Mouse (Mus musculus) bone marrow, adult 2 months (tissue): ENCODE results near the gene Mast4.

Experiments
- CTCF ChIP-seq: fragments of 200-500 bp; IDR thresholded peaks from 2 replicates; pipeline ENCODE4 v1.5.1; 2011; ENCODE audit warnings: low read length, control low read depth; ENCODE audit not compliant: control insufficient read depth, insufficient read depth
- POLR2A ChIP-seq: fragments of 200-500 bp; IDR thresholded peaks from 2 replicates; pipeline ENCODE4 v1.6.1; 2011; ENCODE audit warnings: low read depth, mild to moderate bottlenecking, control low read depth, low read length, borderline replicate concordance; ENCODE audit not compliant: control insufficient read depth

- TF ChIP-seq POLR2A (no peak), CTCF (no peak)
Observed at GRCm38 (mm10) chr13:103144343-103144742, 190.0 kb downstream of the Mast4 start.
